Mouse (Mus musculus): ENCODE measurements around the gene Kcna5.
A peak's percentile ranks its signal among the peaks of the same experiment; 100 is the strongest.

Gene Kcna5

DNA sequence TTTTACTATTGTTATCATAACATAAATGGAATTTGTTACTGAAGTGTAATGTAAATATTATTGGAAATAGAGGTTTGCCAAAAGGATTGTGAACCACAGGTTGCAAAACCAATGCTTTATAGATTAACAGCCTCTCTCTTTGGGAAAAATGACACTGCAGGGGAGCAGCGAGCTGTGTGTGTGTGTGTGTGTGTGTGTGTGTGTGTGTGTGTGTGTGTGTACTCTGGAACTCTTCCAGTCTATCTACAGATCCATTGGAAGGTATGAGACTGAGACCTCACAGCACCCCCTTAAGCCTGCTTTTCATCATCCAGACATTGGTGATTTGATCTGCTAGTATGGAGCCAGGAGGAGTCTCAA is 679 bp upstream of the Kcna5 start:
- no peak for DNase-seq

- DNase-seq, result no peak
These were observed 543 bp downstream of the Kcna5 start for GRCm38 (mm10) chr6:126534531-126535207.

- no peak for DNase-seq
These were observed 3.9 kb downstream of the Kcna5 start for GRCm38 (mm10) chr6:126531306-126531705.

GRCm38 (mm10) chr6:126530019-126530418 is 5.2 kb downstream of the Kcna5 start:
- no peak for DNase-seq

DNA sequence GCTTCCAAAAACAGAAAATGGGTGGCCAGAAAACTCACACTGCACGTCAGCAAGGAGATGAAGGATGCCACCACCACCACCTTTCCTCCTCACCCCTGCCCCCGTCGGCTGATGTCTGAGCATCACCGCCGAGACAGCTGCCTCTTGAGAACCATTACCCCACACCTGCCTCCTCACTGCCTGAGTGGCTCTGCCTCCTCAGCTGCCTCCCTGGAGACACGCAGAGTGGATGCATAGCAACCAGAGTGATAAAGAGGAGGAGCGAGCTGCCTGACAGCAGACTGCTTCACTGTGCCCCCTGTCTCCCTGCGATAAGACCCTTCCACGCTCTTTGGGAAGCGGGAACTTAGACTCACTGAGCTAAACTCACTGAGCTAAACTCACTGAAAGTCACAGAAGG is 20.5 kb downstream of the Kcna5 start:
- no peak for DNase-seq

GRCm38 (mm10) chr6:126513714-126514248 is 21.4 kb downstream of the Kcna5 start:
- no peak for DNase-seq

- DNase-seq, result peak; percentile 46
These were observed 22.1 kb downstream of the Kcna5 start for GRCm38 (mm10) chr6:126513154-126513553.

DNA sequence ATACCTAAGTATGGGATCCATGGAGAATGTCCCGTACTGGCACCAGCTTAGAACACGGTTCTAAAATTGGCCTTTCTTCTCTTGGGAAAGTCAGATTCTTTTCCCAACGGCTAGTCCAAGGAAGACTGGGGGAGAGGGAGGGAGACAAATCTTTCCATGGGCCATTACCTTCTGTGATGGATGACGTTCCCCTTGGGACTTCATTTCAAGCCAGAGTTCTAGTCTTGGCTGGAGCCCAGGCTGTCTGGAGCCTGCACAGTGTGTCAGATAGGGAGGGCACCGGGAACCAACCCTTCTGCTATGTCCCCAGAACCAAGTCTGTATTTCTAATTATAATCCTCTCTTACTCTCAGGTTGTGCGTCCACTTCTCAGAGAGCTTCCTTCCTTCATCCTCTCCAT is 26.5 kb downstream of the Kcna5 start:
- DNase-seq, result no peak

DNA sequence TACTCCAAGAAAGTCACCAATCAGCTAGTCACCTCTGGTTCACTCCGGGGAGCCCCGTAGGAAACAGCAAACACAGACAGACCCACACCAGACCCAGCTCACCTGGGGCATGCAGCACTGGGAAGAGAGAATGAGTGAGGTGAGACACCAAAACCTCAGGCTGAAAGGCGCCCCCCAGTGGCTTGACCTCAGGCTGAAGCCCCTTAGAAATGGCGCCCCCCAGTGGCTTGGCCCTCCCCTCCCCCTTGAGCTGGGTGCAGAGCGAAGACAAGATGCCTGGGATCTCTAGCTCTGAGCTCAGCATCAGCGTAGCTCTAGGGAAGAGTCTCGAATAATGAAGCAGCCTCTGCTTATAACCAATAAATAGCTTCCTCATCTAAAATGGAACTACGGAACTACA is 31.3 kb downstream of the Kcna5 start:
- DNase-seq, result no peak

DNA sequence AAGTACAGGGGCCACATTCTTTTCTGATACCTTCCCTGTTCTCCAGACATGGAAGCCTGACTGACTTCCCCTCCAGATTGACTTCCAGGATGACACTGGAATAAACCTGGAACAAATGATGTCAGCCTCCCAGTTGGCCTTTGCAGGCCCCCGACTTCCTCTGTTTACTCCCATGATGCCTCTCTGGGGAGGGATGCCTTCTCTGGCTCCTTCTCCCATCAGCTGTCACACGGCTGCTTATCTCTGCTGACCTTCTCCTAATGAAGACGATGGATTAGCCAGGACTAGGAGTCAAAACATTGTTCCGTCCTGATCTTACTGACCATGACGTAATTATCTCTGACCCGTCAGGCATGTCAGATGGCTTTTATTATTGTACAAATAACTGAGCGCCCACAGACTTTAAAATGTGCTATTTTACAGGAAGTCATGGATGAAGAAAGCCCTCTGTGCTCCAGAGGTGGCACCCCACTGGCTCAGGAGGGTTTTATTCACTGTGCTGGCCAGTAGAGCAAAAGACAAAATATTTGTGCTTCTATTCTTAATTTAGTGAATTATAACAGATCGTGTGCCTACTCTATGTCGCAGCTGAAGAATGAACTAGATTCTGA is 32.4 kb downstream of the Kcna5 start:
- peak; percentile 20 for DNase-seq

DNA sequence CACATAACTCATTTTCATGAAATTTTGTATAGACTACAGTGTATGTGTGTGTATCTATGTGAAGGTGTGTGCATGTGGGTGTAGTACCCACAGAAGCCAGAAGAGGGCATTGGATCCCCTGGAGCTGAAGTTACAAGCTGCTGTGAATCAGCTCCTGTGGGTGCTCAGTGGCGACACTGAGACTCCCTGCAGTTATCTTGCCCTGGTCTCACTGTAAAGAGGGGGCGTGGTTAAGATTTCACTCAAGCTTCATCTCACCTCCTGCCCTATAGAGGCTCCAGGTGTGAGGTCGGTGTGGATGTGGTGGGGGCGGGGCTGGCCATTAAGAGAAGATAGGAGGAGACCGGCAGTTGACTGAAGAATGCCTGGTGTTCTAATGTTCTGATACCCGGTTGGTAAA is 34.2 kb downstream of the Kcna5 start:
- DNase-seq, result no peak

GRCm38 (mm10) chr6:126500088-126500487 is 35.1 kb downstream of the Kcna5 start:
- DNase-seq, result peak; percentile 83

GRCm38 (mm10) chr6:126497878-126498277 is 37.3 kb downstream of the Kcna5 start:
- DNase-seq, result peak; percentile 64

GRCm38 (mm10) chr6:126497173-126497839 is 37.9 kb downstream of the Kcna5 start:
- no peak for DNase-seq

DNA sequence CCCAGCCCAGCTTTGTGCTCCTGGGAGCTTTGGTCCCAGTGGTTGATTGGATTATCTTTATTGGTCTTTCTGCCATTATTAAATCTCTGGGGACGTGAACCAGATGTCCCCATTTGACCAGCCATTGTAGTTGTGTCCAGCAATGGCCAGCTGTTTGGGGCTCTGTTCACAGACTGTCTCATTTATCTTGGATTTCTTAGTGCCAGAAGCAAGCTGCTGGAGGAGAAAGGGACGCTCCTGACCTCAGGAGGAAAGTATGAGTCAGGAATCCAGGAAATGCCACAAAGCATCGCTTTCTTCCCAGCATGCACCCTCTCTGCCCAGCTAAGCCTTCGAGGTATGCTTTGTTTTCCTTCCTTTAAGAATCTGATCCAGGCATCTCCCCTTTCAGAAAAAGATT is 48.1 kb downstream of the Kcna5 start:
- no peak for DNase-seq

DNA sequence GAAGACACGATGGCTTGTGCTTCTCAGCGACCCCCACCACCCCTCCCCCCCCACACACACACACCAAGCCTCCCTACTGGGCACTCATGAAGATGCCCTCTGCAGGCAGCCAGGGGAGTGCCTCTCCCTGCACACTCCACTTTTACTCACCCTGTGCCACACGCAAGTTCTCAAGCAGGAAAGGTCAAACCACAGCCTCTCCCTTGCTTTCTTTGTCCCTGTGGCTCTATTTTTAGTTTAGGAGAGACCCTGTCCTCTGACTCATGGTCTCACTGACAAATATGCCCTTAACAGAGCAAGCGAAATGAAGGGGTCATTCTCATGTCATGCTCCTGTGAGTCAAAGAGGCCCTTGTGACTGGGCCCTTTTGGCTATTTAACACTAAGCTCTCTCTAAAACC is 50.3 kb downstream of the Kcna5 start:
- no peak for DNase-seq

DNA sequence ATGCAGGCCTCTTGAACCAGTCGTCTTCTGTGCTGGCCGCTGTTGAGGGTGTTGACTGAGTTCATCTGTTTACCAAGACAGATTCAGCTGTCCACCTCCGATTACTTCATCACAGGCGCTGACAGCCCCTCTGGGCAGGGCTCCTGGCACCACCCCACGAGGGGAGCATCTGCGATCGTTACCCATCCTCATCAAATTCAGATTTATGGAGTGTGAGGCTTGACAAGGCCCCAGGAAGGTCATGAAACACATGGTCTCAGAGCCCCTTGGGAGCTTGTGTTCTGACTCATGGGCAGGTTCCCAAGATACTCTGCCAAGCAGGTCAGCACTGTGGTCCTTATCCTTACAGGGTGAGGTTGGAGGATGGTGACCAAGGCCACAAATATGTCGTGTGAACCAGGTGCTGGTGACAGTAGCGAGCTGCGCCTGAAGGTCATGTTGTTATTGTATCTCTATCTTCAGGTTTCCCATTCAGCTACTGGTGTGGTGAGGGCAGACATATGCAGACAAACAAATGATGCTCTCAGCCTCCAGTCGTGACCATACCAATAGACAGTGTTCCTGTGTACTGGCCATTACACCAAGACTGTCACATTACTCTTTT is 51.8 kb downstream of the Kcna5 start:
- DNase-seq, result peak; percentile 36

Data from lung, postnatal 14 days (tissue).